Mouse (Mus musculus) mouse trophoblast stem cell (cell line): Measurements from ENCODE around the gene Cs.
"Not testable (repeated sequence)": the region's sequence is repeated elsewhere in the genome, so short reads cannot be mapped to it uniquely, and the experiment has no call there.

Experiments used
- in situ Hi-C, 2 experiments: fragments of 300-500 bp; cut with MseI, MboI; formaldehyde crosslinking; loops; 2 replicates in 1 of 2; 3 replicates in 1 of 2; pipeline ENCODE4 v1.15.1; 2025

Gene Cs

GRCm38 (mm10) chr10:128337306-128338181, at the start of gene Cs:
Gene Cs (plus strand): TSS chr10:128337734.
- in situ Hi-C loops = no loop called here

- in situ Hi-C loops = not testable (repeated sequence)
Observed at GRCm38 (mm10) chr10:128290594-128290993, 46.9 kb upstream of the Cs start.

- in situ Hi-C loops = no loop called here
Observed at GRCm38 (mm10) chr10:128296370-128297090, 41.0 kb upstream of the Cs start.

GRCm38 (mm10) chr10:128297221-128297620, 40.3 kb upstream of the Cs start:
- in situ Hi-C loops = no loop called here

- in situ Hi-C loops = no loop called here
Observed at GRCm38 (mm10) chr10:128297622-128298021, 39.9 kb upstream of the Cs start.

GRCm38 (mm10) chr10:128298243-128298642, 39.3 kb upstream of the Cs start:
- in situ Hi-C loops = no loop called here

GRCm38 (mm10) chr10:128298702-128299171, 38.8 kb upstream of the Cs start, which contains the start of gene Il23a:
Gene Il23a (minus strand): TSS chr10:128298752.
- in situ Hi-C loops = no loop called here

- in situ Hi-C loops = no loop called here
Observed at GRCm38 (mm10) chr10:128302357-128302756, 35.2 kb upstream of the Cs start.

- in situ Hi-C loops = no loop called here
Observed at GRCm38 (mm10) chr10:128302785-128303125, 34.8 kb upstream of the Cs start.

- in situ Hi-C loops = no loop called here
Observed at GRCm38 (mm10) chr10:128303126-128304021, 34.2 kb upstream of the Cs start, which contains the start of gene Pan2. Gene Pan2 (plus strand): TSS chr10:128303335.

- in situ Hi-C loops = no loop called here
Observed at GRCm38 (mm10) chr10:128309654-128310053, 27.9 kb upstream of the Cs start.

- in situ Hi-C loops = no loop called here
Observed at GRCm38 (mm10) chr10:128310177-128310576, 27.4 kb upstream of the Cs start.

GRCm38 (mm10) chr10:128310902-128311301, 26.6 kb upstream of the Cs start:
- in situ Hi-C loops = no loop called here

- in situ Hi-C loops = no loop called here
Observed at GRCm38 (mm10) chr10:128315578-128315977, 22.0 kb upstream of the Cs start.

GRCm38 (mm10) chr10:128321641-128322040, 15.9 kb upstream of the Cs start:
- in situ Hi-C loops = no loop called here

- in situ Hi-C loops = no loop called here
Observed at GRCm38 (mm10) chr10:128322141-128323108, 15.1 kb upstream of the Cs start, which contains the start of gene Cnpy2. Gene Cnpy2 (plus strand): TSS chr10:128322459.

GRCm38 (mm10) chr10:128323516-128323915, 14.0 kb upstream of the Cs start:
- in situ Hi-C loops = no loop called here

GRCm38 (mm10) chr10:128326825-128327224, 10.7 kb upstream of the Cs start:
- in situ Hi-C loops = no loop called here

- in situ Hi-C loops = no loop called here
Observed at GRCm38 (mm10) chr10:128327610-128328009, 9.9 kb upstream of the Cs start.
